Mouse (Mus musculus) heart, postnatal 4 days (tissue): ENCODE data around the gene B3gnt8. TPM values are rescaled to one million over a fixed set of nuclear protein-coding genes. Genes with fewer than 3 reads are reported as not detected.
A peak's percentile ranks its signal among the peaks of the same experiment; 100 is the strongest.

Experiments
- DNase-seq: peaks from one replicate; pipeline ENCODE4 v3.0.0; 2021
- total RNA-seq, 2 experiments: library from RNA; stranded (reverse); gene quantifications; 2 replicates each; pipeline ENCODE4 v1.2.3; 2021

The B3gnt8 gene
- total RNA-seq, 2 experiments from 2014 or later: 2.2 to 3.0 TPM

DNA sequence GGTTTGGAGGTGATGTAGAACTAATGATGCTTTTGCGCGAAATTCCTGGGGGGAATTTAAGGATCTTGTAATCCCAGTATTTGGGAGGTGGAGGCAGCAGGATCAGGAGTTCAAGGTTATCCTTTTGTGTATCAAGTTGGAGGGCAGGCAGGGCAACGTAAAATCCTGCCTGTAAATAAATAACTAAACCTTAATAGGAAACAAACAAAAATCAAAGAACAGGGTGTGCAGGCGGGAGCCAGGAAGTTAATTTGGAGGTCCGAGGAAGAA, 6.8 kb upstream of the B3gnt8 start:
- no peak for DNase-seq

DNA sequence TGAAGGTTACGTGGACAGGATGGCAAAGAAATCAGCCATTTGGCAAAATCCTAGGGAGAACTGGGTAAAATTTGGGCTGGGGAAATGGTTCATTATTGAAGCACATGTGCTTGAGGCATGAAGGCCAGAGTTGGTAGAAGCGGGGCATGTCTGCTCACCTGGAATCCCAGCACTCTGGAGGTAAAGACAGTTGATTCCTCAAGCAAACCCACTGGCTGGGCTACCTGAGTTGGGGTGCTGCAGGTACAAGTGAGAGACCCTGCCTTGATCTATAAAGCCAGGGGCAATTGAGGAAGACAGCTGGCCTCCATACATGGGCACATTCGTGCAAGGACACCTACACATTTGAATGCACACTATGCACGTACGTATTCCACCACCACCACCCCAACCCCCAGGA, 6.4 kb upstream of the B3gnt8 start:
- DNase-seq: peak; percentile 5

DNA sequence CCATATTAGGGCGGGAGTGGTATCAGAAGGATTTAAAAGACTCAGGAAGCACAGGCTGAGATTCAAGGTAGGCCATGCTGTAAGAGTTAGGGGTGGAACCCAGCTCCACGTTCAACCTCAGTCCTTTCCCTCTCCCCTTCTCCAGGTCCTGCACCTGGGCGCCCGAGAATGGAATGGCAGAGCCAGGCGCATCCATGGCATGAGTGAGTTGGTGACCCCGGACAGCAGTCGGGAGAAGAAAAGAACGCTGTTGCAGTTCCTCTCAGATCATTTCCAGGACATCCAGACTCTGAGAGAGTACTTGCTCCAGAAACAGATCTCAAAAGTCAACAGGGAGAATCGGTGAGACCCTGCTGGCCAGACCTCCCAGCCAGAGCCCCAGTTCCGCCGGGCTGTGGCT, 5.7 kb upstream of the B3gnt8 start:
- peak; percentile 3 for DNase-seq

DNA sequence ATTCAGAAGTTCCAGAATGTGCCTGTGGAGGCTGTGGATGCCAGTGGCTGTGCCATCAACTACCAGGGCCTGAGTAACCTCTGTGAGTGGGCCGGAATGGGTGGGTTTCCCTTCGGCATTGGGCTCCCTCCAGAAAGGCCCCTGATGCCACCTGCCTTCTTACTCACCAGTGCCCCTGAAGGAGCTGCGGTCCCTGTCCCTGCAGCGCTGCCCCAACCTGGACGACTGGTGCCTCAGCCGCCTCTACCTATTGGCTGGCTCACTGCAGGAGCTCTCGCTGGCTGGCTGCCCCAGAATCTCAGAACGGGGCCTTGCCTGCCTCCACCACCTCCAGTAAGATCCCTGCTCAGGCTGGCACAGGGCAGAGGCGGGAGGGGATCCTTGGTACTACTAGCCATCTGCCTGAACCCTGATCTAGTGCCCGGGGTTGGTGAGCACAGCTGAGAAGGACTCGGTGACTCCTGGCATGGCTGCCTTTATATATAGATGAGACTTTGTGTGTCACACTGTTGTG, 2.5 kb upstream of the B3gnt8 start:
- DNase-seq: no peak

DNA sequence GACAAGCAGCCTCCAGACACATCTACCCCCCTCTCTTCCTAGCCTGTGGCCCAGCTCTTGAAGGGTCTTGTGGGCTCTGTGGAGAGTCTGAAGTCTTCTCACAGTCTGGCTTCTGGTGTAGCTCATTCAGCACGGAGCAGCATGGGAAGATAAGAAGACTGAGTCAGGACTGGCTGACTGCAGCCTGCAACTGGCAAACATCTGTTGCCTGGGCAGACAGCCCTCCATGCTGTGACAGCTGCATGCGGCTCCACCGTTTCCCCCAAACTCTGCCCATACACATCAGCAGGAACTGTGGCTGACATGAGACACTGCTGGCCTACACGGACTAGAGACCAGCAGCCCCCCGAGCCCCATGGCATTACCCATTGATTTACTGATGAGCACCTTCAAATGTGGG, 1.6 kb upstream of the B3gnt8 start:
- DNase-seq: peak; percentile 66

DNA sequence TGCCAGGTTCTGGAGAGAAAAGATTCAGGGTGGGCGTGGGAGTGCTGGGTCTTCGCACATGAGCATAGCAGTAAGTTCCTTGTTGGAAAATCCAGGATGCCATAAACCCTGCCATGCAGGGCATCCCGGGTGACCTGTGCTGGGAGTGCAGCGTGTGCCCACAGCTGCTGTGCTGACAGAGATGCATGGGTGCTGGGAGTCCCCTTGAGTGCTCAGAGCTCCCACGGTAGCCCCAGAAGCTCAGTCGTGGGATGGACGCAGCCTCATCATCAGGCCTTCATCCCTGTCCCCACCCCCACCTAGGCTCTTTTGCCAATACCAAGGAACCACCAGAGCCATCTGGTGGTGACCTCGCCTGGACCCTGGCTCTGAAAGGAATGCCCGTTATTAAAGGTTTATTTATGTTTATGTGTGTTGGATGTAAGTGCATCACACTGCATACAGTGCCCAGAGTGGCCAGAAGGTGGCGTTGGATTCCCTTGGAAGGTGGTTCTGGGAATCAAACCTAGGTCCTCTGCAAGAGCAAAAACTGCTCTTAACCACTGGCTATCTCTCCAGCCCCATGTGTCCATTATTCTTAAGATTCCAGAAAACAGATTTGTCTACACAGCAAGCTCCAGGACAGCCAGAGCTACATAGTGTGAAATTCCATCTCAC, 732 bp upstream of the B3gnt8 start:
- DNase-seq: peak; percentile 51

DNA sequence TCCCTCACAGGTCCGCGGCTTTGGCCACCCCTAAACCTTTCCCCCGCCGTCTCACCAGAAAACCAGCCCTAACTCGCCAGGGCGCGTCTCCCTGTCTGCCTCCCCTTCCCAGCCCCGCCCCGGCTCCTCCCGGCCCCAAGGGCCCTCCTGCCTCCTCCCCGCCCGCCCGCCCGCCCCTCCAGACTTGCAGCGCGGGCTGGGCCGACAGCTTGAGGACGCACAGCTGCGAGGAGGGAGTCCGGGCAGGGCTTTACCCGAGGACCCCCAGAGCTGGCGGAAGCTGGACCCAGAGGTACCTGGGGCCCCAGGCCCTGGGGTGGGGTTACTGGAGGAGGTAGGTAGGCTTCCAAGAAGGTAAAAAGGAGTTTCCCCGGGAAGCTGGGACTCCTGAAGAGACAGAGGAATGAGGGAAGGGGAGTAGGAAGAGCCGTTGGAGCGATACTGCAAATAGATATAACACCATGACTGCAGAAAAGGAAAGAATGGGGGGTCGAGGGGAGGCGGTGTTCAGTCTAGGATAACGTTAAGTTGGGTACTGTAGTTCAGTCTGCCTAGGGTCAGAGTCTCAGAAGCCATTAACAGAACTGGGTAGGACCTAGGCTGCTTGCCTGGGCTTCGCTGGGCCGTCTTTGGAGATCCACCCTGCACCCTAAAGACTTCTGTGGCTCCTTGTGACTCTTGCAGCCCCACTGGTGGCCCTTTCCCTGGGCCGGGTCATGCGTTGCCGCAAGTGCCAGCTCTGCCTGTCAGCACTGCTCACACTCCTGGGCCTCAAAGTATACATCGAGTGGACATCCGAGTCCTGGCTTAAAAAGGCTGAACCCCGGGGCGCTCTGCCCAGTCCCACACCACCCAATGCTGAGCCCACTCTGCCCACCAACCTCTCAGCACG, 1.2 kb downstream of the B3gnt8 start:
- DNase-seq: peak; percentile 74

DNA sequence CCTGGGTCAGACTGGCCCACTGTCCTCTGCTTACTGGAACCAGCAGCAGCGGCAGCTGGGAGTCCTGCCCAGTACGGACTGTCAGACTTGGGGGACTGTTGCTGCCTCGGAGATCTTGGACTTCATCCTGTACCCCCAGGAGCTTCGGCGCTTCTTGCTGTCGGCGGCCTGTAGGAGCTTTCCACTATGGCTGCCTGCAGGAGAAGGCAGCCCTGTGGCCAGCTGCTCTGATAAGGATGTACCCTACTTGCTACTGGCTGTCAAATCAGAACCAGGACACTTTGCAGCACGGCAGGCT, 1.8 kb downstream of the B3gnt8 start:
- peak; percentile 32 for DNase-seq

DNA sequence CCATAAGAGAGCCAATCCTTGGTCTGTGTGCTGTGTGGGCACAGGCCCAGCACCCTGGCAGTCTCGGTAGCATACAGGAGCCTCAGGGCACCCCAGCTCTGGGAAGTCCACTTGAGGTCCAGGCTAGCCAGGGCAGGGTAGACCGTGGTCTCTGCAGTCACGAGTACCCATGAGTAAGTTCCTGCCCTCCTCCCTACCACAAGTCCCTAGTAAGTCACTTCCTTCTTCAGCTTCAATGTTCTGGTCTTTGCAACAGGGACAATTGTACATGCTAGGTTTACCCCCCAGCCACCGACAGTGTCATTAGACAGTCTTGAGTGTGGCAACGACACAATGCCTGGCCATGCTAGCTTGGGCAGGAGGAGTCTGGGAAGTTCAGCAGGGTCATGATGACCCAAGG, 6.2 kb downstream of the B3gnt8 start:
- no peak for DNase-seq

DNA sequence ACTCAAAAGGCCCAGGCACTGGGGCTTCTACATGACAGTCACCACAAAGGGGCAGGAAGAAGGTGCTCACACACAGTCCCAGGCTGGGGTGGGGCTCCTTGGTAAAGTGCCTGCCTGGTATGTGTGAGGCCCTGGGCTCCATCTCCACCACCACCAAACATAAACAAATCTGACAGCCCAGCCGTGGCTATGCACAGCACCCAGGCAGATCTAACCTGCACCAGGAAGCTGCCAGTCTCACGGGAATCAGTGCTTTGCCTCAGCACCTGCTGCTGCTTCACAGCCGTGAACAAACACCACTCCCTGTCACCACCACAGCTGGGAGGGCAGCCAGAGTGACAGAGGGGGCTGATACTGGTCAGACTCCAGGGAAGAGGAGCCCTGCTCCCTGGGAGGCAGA, 9.9 kb downstream of the B3gnt8 start:
- no peak for DNase-seq

DNA sequence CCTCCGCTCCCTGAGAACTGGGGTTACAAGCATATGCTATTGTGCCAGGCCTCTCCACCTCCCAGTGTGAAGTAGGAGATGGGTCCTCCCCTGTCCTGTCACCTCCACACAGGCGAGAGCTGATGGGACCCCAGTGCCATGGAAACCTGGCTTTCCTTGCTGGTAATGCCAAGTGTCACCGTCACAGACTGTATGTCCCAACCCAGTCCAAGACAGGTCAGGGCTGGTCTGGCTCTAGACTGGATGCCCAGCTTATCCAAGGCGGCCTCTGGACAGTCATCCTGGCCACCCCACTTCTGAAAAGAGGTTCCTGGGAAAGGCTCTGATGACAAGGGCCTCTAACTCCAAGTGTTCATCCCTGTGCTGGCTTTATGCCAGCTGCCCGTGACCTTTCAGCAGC, 10.6 kb downstream of the B3gnt8 start:
- DNase-seq: no peak

DNA sequence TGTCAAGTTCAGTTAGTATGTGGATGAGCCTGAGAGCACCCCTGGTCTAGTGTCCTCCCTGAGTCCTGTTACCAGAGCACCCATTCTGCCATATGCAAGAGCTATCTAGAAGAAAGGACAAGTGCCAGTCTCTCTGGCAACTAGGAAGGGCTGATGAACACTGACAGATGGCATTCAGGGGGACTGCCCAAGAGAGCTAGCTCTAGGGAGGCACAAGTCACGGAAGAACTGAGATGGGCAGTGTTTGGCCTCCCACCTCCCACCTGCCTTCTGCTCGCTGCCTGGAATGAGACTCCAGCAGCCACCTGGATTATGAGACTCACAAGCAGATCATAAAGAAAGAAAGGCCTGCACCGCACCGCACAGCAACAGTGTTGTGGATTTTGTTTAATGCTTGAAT, 13.3 kb downstream of the B3gnt8 start:
- no peak for DNase-seq

DNA sequence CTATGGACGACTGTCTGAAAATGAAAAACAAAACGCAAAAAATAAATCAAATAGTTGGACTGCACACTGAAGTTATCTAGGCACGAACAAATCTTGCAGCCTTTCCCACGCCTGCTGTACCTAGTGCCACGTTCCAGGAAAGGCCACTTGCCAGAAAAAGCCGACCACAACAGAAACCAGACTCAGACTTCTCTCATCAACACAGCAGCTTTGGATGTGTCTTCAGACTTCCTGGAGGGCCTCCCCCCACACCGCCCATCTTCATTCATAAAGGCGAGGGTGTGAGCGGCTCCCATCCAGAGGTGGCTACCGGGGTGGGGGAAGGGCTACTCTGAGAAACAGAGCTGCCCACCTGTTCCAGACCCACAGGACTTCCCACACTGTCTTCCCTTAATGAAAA, 17.7 kb downstream of the B3gnt8 start:
- no peak for DNase-seq

DNA sequence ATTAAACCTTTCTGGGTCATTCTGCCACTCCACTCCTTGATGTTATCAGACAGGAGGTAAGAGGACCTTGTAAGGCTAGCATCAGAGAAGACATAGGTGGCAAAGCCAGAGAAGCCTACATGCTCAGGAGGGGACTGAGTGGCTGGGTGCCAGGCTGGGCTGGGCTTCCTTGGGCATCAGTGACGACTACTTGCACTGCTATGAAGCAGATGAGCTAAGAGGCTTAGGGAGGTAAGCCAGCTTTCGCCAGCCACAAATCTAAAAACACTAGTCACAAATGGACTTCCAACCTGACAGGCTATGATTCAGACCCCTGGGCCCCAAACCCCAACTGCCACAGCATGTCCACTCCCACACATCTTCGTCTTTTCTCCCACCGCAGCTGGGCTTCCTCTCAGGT, 18.2 kb downstream of the B3gnt8 start:
- DNase-seq: no peak

DNA sequence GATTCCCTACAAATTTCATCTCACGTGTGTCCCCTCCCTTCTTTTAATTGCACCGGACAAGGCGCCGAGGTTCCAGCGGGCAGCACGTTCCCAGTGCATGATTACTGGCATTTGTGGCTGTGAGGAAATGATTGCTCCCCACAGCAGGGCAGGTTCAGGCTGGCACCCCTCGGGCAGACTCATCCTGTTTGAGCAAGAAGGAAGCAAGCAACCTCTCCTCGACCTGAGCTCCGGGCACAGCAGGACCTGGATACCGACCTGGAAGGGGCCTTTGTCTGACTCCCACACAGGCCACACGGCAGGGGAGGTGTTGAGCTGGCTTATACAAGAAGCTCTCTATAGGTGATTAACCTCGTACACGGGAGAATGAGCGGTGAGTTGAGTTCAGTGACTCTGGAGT, 18.6 kb downstream of the B3gnt8 start:
- DNase-seq: no peak

DNA sequence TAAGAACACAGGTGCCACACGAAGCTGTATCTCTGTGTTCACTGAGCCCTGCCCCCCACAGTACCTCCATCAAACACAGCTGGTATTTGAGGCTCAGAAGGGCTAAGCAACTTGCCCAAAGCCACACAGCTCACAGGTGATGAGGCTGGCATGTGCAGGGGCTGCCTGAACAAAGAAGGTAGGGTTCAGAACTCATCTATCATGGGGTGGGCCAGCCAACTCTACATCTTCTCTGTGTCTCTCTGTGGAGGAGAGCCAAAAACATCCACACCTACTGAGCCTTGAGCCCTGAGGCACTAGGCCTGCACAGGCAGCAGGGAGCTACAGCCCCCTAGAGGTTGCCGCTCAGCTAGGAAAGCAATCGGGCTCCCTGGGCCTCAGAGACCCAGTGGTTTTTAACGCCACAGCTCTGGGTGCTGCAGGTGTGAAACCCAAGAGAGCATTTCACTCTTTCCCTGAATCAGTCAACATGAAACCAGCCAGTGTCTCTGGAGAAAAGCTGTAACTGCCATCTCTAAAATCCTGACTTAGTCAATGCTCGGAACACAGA, 21.2 kb downstream of the B3gnt8 start:
- DNase-seq: no peak

DNA sequence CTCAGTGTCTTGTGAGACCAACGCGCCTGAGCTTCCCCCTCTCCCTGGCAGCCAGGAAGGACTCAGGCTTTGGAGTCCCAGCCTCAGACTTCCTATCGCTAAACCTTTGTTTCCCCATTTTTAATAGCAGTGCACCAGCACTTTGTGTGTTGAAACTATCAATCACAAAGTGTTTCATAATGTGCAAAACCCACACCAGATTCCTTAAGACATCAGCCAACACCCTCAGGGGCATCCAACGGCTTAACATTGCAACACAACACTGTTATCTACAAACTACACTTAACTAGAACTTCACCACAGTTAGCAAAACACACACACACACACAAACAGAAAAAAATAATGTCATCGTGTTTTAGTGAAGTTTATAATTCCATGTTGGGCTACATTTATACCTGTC, 23.4 kb downstream of the B3gnt8 start:
- DNase-seq: no peak

DNA sequence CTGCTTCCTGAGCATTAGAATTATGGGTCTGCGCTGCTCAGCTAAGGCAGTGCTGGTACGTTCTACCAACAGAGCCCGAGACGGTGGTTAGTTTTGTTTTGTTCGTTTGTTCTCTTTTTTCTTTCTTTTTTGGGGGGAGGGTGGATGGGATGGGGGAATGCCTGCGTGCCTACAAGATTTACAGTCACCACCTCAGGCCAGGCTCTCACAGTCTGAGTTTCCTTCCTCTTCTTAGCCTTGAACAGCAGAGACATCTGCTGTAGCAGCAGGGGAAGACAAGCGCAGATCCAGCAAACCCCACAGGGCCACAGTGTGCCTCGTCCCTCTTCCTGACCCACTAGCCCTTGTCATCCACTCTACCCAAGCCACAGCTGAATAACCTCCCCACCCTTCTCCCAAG, 24.8 kb downstream of the B3gnt8 start:
- no peak for DNase-seq

DNA sequence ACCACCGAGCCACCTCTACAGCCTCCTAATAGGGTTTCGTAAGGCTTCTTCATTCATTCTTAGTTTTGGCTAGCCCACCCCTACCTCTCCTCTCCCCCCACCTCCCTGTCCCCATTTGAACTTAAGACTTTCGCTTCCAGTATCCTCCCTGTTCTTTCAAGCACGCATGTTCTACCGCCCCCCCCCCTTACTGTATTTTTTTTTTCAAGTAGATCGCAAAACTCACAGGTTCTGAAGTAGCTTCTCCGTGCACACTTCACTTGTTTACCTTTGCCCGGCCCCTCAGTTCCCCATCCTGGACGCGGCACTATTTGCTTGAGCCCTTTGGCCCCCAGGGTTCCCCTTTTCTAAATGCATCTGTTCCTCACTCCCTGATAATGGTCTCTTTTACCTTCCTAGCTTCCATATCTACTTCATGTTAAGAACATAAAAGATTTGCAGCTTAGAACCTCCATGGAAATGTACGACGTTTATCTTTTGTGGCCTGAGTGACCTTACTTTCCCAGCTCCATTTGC, 25.8 kb downstream of the B3gnt8 start:
- DNase-seq: no peak

DNA sequence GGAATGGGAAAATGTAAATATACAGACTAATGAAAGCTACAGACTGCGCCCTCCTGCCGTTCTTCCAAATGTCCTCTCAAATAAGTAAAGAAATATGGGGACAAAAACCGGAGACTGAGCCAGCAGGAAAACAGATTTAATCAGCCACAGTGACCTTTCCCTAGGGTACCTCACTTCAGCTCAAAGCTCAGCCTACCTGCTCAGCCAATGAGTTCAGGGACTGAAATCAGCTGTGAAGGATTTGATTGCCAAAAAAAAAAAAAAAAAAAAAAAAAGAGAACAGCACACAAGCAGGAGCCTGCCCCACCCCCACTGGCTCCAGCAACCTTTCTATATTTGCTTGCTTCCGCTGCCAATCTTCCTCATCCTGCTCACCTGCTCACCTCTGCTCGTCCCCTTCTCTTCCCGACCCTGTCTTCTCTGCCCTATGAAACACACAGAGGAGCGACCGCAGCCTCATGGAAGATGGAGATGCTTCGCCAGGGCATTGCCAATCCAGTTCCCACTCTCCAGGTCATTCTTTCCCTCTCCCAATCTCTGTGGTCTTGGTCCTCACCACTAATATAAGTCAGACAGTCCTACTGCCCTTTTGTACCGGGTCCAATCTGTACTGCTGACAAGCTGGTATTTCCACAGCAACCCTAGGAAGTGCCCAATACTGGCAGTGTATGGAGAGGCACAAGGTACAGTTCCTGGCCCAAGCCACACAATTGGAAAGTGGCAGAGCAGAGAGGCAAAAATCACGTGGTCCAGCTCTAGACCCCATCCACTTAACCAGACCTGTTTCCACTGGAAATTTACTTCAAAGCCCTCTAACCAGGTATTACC, 29.4 kb downstream of the B3gnt8 start:
- no peak for DNase-seq

DNA sequence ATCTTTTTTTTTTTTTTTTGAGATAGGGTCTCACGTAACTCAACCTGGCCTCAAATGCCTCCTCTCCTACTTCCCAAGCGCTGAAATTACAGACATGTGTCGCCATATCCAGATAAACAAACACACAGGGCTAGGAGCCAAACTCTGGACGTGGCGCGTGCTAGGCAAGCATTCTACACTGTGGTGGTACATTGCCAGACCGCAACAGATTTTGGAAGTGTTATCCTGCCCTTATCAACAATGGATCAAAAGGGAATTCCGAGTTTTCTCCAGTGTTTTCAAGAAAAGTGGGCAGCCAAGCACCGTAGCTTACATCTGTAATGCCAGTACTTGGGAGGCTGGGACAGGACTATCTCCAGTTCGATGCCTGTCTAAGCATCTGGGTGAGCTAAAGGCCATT, 31.3 kb downstream of the B3gnt8 start:
- DNase-seq: no peak

DNA sequence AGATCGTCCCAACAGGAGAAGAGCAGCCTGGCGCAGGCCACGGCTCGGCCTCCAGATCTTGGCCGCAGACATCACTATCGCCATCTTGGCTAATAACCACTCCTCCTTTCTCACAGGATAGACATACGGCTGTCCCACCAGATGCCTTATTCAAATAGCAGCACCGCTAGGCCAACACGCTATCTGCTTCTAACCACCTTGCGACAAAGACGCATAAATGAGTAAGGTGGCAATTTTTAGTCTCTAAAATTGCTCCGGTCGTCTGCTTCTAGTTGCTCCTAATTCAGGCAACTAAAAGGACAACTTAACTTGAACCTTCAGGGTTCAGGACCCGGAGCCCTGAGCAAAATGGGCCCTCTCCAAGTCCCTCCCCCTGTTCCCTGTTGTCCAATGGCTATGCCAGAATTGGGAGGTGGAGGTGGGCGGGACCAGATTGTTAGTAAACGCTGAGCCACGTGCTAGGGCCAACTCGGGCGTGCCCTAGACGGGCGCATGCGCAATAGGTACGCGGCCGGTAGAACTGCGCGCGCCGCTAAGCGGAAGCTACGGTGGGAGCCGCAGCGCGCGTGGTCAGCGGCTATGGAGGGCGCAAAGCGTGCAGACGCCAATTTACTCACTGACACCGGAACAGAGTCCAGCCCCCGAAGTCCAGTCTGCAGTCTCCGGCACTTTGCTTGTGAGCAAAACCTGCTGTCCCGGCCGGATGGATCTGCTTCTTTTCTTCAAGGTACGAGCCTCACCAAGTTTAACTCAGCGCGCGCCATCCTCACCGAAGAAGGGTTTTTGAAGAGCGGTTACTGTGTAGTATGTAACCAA, 32.4 kb downstream of the B3gnt8 start, which contains the start of the genes Bckdha and Exosc5:
Bckdha (minus strand) TSS at position 325 of the 816 bp plus-strand sequence.
Exosc5 (plus strand) TSS at position 508 of the 816 bp plus-strand sequence.
- peak; percentile 99 for DNase-seq
